Mouse (Mus musculus) forebrain, embryonic 13.5 days (tissue): ENCODE data around the gene Zmiz1. TPM values are rescaled to one million over a fixed set of nuclear protein-coding genes. Genes with fewer than 3 reads are reported as not detected.

Experiments used
- ATAC-seq: fragments of 200-750 bp; cut with Nextera tagmentation; 2 replicates; pipeline ENCODE4 v1.8.0; 2017
- H3K27ac ChIP-seq: fragments of 300-500 bp; sonication (generic); 2 replicates; pipeline ENCODE4 v1.5.1; 2015; ENCODE audit warnings: inconsistent platforms, mild to moderate bottlenecking, moderate library complexity
- H3K27me3 ChIP-seq: fragments of 300-500 bp; sonication (generic); 2 replicates; pipeline ENCODE4 v1.6.1; 2015; ENCODE audit warnings: mild to moderate bottlenecking, inconsistent platforms
- H3K36me3 ChIP-seq: fragments of 300-500 bp; sonication (generic); 2 replicates; pipeline ENCODE4 v1.6.1; 2015; ENCODE audit warnings: mild to moderate bottlenecking, inconsistent platforms; ENCODE audit not compliant: poor library complexity, severe bottlenecking
- H3K4me1 ChIP-seq: fragments of 300-500 bp; sonication (generic); 2 replicates; pipeline ENCODE4 v1.6.1; 2015; ENCODE audit warnings: inconsistent platforms
- H3K4me2 ChIP-seq: fragments of 300-500 bp; sonication (generic); 2 replicates; pipeline ENCODE4 v1.6.1; 2015; ENCODE audit warnings: inconsistent platforms, mild to moderate bottlenecking, moderate library complexity
- H3K4me3 ChIP-seq: fragments of 300-500 bp; sonication (generic); 2 replicates; pipeline ENCODE4 v1.5.1; 2015; ENCODE audit warnings: mild to moderate bottlenecking, inconsistent platforms
- H3K9ac ChIP-seq: fragments of 300-500 bp; sonication (generic); 2 replicates; pipeline ENCODE4 v1.6.1; 2015; ENCODE audit warnings: mild to moderate bottlenecking, inconsistent platforms
- H3K9me3 ChIP-seq: fragments of 300-500 bp; sonication (generic); replicated peaks from 2 replicates; pipeline ENCODE4 v1.6.1; 2016; ENCODE audit warnings: inconsistent platforms
- WGBS: fragments of 180-500 bp; shearing (Covaris S2); methylation state at CpG from one replicate; pipeline ENCODE4 v1.1.7; 2015; 5-methylcytosine and 5-hydroxymethylcytosine counted together
- polyA plus RNA-seq: library from polyadenylated mRNA; unstranded; fragments of >200 nt; fragmentation: Nextera tagmentation; extraction: Ambion mirVana; gene quantifications from 2 replicates; pipeline ENCODE4 v1.2.1, GENCODE M21; 2015

The Zmiz1 gene
- polyA plus RNA-seq, 1 experiment from 2014 or later: 57.2 TPM

- Histone ChIP-seq H3K27ac (peak overlapping the region; percentile 88), H3K27me3 (no peaks in the 10 kb centered on the region), H3K4me2 (no peak overlapping the region), H3K36me3 (peaks cover 57% of the 10 kb centered on the region), H3K9ac (no peak overlapping the region), H3K4me3 (no peak overlapping the region), H3K4me1 (peaks cover 76% of the 10 kb centered on the region), H3K9me3 (no peaks in the 10 kb centered on the region)
- peak; percentile 30 for ATAC-seq
- WGBS: 56% methylated on average over 7 of the region's 7 CpGs
Observed at GRCm38 (mm10) chr14:25623698-25624097, 164.7 kb downstream of the Zmiz1 start.

DNA sequence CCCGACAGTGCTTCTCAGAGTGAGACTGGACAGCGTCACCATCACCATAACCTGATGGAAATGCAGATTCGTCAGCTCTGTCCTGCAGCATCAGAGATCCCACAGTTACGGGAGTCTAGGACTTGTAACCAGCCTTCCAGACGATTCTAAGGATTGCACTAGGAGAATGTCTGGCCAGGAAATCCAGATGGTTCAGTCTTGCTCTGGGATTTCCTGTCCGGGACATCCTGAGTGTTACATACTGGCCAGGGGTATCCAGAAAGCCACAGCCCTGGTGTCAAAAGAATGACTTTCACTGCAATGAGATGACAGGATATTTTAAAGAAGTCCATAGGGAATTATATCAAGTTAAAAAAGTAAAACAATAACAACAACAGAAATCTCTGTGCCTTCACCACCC lies 165.7 kb downstream of the Zmiz1 start:
- H3K36me3 ChIP-seq: peaks cover 56% of the 10 kb centered on the region
- peak overlapping the region; percentile 21; the same call in 1 of the 2 replicates for H3K27ac ChIP-seq
- no peak overlapping the region for H3K9ac ChIP-seq
- no peak for ATAC-seq
- no peaks in the 10 kb centered on the region for H3K9me3 ChIP-seq
- no peaks in the 10 kb centered on the region for H3K27me3 ChIP-seq
- WGBS: 88% methylated on average over 6 of the region's 6 CpGs
- no peak overlapping the region for H3K4me2 ChIP-seq
- no peak overlapping the region for H3K4me3 ChIP-seq
- peaks cover 74% of the 10 kb centered on the region for H3K4me1 ChIP-seq

DNA sequence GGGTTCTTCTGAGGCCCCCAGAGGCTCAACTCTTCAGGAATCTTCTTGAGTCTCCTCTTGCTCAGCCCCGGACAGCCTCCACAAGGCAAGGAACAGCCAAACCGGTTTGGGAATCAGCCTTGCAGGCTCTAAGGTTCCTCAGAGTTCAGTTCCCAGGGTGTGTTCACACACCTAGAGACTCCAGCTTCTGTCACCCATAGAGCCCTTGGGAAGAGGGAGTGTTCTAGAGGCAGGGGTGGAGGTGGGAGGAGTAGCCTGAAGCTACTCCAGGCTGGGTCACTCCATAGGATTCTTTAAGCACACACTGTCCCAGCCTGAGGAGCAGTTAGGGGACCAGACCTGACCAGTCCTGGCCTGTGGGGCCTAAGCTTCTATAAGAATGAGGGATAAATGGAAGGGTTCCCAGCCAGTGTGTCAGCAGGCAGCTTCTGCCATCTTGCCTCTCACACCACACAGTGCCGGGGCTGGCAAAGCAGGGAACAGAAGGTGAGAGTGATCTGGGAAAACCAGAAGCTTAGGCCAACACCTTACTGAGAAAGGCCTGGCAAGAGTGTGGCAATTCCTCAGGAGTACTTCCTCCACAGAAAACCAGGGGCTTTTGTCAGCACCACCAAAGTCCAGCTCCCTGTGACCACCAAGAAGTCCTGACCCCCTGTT lies 168.7 kb downstream of the Zmiz1 start:
- peaks cover 74% of the 10 kb centered on the region for H3K4me1 ChIP-seq
- H3K9me3 ChIP-seq: no peaks in the 10 kb centered on the region
- peak overlapping the region; percentile 54 for H3K27ac ChIP-seq
- no peaks in the 10 kb centered on the region for H3K27me3 ChIP-seq
- no peak overlapping the region for H3K9ac ChIP-seq
- no peak overlapping the region for H3K4me2 ChIP-seq
- 87% methylated on average over 3 of the region's 3 CpGs for WGBS
- H3K4me3 ChIP-seq: no peak overlapping the region
- peaks cover 75% of the 10 kb centered on the region for H3K36me3 ChIP-seq
- no peak for ATAC-seq

DNA sequence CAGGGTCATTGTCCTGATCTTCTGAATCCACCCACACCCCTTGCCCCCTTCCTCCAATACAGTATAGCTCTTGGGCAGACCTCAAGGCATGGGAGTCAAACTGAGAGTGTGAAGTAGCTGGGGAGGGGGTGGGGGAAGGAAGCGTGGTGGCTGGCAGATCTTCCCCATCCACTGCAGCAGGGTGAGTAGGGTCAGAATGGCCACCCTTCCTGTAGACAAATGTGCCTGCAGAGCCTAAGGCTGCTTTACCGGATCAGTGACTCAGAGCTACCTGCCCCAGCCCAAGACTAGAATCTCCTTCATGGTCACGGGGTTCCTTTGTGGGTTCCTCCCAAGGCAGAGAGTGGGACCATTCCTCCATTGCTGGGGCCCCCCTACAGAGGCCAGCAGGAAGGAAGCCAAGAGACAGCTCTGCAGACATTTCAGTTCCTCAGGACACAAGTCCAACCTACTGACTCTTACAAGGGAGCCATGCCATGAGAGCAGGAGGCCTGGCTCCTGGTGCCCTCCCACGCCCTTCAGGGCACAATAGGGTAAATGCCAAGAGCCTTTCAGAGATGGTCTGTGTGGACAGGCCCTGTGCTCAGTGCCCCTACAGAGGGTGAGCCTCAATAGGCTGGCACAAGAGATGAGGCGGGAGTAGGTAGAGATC lies 169.6 kb downstream of the Zmiz1 start:
- Histone ChIP-seq H3K27ac (no peak overlapping the region; the same call in 1 of the 2 replicates), H3K36me3 (peaks cover 72% of the 10 kb centered on the region), H3K4me1 (peaks cover 74% of the 10 kb centered on the region), H3K4me2 (no peak overlapping the region), H3K9me3 (no peaks in the 10 kb centered on the region), H3K4me3 (no peak overlapping the region), H3K27me3 (no peaks in the 10 kb centered on the region), H3K9ac (no peak overlapping the region)
- no peak for ATAC-seq
- 84% methylated on average over 5 of the region's 5 CpGs for whole genome bisulfite sequencing

GRCm38 (mm10) chr14:25629866-25630606 lies 171.1 kb downstream of the Zmiz1 start:
- Histone ChIP-seq H3K36me3 (peaks cover 61% of the 10 kb centered on the region), H3K4me1 (peaks cover 79% of the 10 kb centered on the region), H3K27me3 (no peaks in the 10 kb centered on the region), H3K9me3 (no peaks in the 10 kb centered on the region), H3K4me2 (no peak overlapping the region), H3K9ac (no peak overlapping the region), H3K27ac (peak overlapping the region; percentile 35), H3K4me3 (no peak overlapping the region)
- 87% methylated on average over 12 of the region's 12 CpGs for WGBS
- ATAC-seq: no peak

DNA sequence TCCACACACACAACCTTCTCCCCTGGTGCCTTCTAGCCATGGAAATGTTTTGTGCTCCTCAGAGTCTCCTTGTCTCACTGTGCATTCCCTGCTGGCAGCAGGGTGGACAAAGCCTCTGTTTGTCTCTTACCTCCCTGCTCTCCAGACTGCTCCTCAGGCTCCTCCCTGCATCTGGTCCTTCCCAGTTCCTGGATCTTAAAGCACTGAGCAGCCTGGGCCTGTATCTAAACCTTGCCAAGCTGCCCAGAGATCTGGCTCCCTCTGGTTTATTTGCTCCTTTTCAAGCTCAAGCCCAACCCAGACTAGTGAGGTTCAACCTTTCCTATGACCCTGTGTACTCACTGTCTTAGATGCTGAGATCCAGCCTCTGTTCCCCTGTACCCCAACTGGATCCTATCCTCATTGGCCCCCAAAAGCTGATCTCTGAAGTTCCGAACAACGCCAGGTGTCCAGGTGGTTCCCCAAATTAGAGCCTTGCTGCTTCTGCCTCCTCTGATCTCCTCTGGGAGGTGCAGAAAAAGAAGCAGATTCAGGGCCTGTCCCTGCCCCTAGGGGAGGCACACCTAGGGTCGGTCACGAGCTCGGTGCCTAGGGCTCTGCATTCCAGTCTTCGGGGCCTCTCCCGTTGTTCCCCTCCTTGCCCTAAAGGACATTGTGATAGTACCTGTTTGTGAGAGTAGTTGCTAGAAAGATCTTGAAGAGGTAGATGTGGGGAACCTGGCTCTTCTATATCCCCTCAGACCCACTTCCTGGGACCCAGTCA lies 171.8 kb downstream of the Zmiz1 start:
- Histone ChIP-seq H3K4me3 (no peak overlapping the region), H3K4me2 (no peak overlapping the region), H3K27ac (peak overlapping the region; percentile 35), H3K27me3 (no peaks in the 10 kb centered on the region), H3K36me3 (peaks cover 61% of the 10 kb centered on the region), H3K4me1 (peaks cover 80% of the 10 kb centered on the region), H3K9me3 (no peaks in the 10 kb centered on the region), H3K9ac (no peak overlapping the region)
- ATAC-seq: no peak
- 96% methylated on average over 7 of the region's 7 CpGs for WGBS

- H3K4me2 ChIP-seq: no peak overlapping the region
- WGBS: 99% methylated on average over 5 of the region's 6 CpGs
- H3K4me3 ChIP-seq: no peak overlapping the region
- peaks cover 85% of the 10 kb centered on the region for H3K4me1 ChIP-seq
- H3K9ac ChIP-seq: no peak overlapping the region
- no peaks in the 10 kb centered on the region for H3K27me3 ChIP-seq
- H3K27ac ChIP-seq: no peak overlapping the region; the same call in 1 of the 2 replicates
- no peaks in the 10 kb centered on the region for H3K9me3 ChIP-seq
- ATAC-seq: no peak
- H3K36me3 ChIP-seq: peaks cover 61% of the 10 kb centered on the region
Observed at GRCm38 (mm10) chr14:25631481-25631880, 172.5 kb downstream of the Zmiz1 start.

DNA sequence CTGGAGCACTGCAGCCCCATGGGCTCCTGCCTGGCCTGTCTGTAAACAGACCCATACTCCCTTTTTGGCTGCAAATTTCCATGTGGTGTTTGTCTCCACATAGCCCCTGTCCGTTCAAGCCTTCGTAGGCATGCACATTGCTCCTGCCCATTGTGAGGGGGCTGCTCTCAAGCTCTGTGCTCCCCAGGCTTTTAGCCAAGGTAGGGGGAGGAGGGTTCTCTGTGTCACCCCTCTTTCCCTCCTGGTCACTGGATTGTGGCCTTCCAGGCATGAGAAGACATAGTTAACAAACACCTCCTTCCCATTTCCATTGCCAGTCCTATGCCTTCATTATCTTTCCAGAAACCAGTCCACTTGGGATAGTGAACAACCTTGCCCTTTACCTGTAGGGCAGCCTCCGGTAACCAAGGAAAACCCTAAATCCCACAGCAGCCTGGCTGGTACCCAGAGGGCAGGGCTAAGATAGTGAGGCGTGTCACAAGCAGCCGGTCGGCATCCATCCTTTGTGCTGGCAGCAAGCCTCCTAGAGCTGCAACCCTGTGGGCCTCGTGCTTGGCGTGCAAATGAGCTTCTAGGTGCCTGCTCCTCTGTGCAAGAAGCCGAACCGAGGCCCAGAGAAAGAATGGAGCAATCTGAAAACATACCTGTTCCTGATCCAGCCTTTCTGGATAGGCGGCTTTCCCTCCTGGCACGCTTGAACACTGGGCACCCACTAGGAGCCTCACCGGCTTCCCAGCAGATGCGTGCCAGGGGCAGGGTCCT lies 174.7 kb downstream of the Zmiz1 start:
- H3K4me3 ChIP-seq: no peak overlapping the region
- 0 out of 2 replicates have a peak overlapping the region, but pooled peaks have one; percentile 19 for H3K4me2 ChIP-seq
- peak overlapping the region; percentile 76 for H3K27ac ChIP-seq
- H3K36me3 ChIP-seq: peaks cover 65% of the 10 kb centered on the region
- H3K9me3 ChIP-seq: no peaks in the 10 kb centered on the region
- ATAC-seq: 0 out of 2 replicates have a peak, but pooled peaks have one; percentile 25
- H3K9ac ChIP-seq: peak overlapping the region; percentile 52
- no peaks in the 10 kb centered on the region for H3K27me3 ChIP-seq
- WGBS: 49% methylated on average over 14 of the region's 14 CpGs
- H3K4me1 ChIP-seq: peaks cover 83% of the 10 kb centered on the region

DNA sequence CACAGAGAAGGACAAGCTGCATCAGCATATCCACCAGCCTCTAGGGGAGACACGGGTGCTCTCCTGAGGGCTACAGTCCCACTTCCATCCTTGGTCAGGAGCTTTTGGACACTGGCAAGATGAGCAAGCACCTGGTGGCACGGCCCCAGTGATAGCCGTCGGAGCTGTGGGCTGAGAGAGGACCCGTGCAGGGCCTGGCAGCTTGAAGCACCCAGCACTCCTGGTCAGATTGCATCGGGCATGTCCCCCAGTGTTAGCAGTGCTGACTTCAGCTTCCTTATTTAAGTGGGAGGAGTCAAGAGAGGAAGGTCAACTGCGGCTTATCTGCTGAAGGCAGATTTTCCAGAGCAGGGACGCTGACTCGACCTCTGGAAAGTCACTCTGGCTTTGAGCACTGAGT lies 175.3 kb downstream of the Zmiz1 start:
- Histone ChIP-seq H3K9me3 (no peaks in the 10 kb centered on the region), H3K9ac (peak overlapping the region; percentile 52), H3K4me3 (no peak overlapping the region), H3K36me3 (peaks cover 67% of the 10 kb centered on the region), H3K4me1 (peaks cover 78% of the 10 kb centered on the region), H3K27me3 (no peaks in the 10 kb centered on the region), H3K4me2 (0 out of 2 replicates have a peak overlapping the region, but pooled peaks have one; percentile 19), H3K27ac (peak overlapping the region; percentile 76)
- no peak for ATAC-seq
- WGBS: 83% methylated on average over 9 of the region's 9 CpGs

DNA sequence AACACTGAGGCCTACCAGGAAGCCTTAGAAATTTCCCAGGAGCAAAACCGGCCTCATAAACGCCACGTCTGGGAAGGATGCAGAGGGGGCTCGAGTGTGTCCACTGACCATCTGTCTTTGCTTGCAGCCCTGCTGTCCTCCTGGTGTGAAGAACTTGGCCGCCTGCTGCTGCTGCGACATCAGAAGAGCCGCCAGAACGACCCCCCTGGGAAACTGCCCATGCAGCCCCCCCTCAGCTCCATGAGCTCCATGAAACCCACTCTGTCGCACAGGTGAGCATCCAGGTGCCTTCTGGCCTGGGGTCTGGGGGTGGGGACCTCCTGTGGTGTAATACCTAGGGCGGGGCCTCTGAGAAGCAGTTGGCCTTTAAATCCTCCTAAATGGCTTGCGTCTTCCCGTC lies 176.8 kb downstream of the Zmiz1 start:
- Histone ChIP-seq H3K27ac (peak overlapping the region; percentile 76), H3K9me3 (no peaks in the 10 kb centered on the region), H3K27me3 (no peaks in the 10 kb centered on the region), H3K4me1 (peaks cover 74% of the 10 kb centered on the region), H3K36me3 (peaks cover 68% of the 10 kb centered on the region), H3K4me3 (no peak overlapping the region), H3K9ac (peak overlapping the region; percentile 27; the same call in 1 of the 2 replicates), H3K4me2 (peak overlapping the region; percentile 14; the same call in 1 of the 2 replicates)
- 61% methylated on average over 12 of the region's 12 CpGs for WGBS
- no peak for ATAC-seq

- Histone ChIP-seq H3K27ac (peak overlapping the region; percentile 76), H3K36me3 (peaks cover 68% of the 10 kb centered on the region), H3K27me3 (no peaks in the 10 kb centered on the region), H3K4me3 (no peak overlapping the region), H3K9me3 (no peaks in the 10 kb centered on the region), H3K9ac (peak overlapping the region; percentile 27; the same call in 1 of the 2 replicates), H3K4me2 (peak overlapping the region; percentile 14), H3K4me1 (peaks cover 75% of the 10 kb centered on the region)
- 5% methylated on average over 7 of the region's 7 CpGs for WGBS
- peak; percentile 55 for ATAC-seq
Observed at GRCm38 (mm10) chr14:25636297-25636696, 177.3 kb downstream of the Zmiz1 start.
